Mouse (Mus musculus): ENCODE measurements around the gene Rnf7.

- TF ChIP-seq POLR2A (IDR thresholded peaks at IDR 0.05; ENCODE audit: insufficient read depth, low read depth, low read length) (no peak), CTCF (IDR thresholded peaks at IDR 0.05; ENCODE audit: insufficient read depth, low read depth, low read length) (no peak)
These were observed 14.7 kb upstream of the Rnf7 start for GRCm38 (mm10) chr9:96493212-96493611.
